Mouse (Mus musculus): ENCODE data around the gene Asap2.
"Not testable (repeated sequence)": the region's sequence is repeated elsewhere in the genome, so short reads cannot be mapped to it uniquely, and the experiment has no call there.

Asap2 gene

DNA sequence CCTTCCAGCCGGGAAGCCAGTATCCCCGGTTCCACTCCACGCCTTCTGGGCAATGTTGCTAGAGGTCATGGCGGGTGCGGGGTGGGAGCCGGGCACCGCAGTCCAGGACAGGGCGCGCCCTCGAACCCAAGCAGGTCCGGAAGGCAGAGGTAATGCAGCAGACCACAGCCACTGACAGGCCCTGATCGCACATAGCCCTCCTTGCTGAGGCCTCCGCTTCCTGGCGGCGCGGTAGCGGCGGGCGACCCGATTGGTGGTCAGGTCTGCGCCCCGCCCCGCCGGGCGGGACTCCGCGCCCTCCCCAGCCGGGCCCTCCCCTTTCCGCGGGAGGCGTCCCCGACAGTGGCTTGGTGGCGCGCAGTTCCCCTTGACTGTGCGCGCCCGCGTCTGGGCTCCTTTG, at the start of gene Asap2:
Gene Asap2 (plus strand): TSS at position 328 of the 400 bp plus-strand sequence.
- DNase-seq (ENCODE audit: low read depth, low spot score), result not testable (repeated sequence)

DNA sequence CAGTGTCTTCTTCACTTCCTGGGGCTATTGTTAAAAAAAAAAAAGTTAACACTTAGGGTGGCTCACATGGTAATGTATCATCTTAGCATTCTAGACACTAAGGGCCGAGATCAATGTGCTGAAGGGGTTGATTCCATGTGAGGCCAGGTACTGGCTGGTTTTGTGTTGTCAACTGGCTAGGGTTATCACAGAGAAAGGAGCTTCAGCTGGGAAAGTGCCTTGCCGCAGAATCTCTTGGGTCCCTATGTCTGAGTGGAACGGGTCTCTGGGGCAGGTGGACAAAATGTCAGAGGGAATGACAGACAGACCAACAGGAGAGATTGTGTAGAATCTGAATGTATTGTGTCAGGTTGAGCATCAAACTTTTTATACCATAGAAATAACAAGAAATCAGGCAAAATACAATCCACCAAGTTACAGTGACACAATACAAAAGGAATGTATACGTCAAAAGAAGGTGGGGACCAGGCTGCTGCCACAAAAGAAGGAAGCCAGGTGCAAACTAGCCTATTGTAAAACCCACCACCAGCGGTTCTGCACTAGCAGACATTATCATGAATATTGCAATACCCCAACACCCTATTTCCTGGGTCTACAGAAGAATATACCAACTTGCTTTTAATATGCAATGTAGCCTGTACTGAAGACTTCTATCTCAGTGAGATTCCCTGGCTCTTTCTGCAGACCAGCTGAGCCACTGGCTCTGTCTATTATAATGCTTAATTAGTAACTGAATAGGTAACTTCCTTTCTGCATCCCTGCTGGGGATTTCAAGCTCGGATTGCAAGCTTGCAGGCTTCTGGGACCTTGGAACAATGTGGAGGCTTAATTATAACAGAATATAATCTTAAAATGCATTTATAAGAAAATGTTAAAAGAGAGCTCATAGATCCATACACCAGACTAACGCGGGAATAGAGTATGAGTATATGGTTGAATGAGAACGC, 42.9 kb upstream of the Asap2 start:
- DNase-seq (ENCODE audit: low read depth, low spot score), result not testable (repeated sequence)

DNA sequence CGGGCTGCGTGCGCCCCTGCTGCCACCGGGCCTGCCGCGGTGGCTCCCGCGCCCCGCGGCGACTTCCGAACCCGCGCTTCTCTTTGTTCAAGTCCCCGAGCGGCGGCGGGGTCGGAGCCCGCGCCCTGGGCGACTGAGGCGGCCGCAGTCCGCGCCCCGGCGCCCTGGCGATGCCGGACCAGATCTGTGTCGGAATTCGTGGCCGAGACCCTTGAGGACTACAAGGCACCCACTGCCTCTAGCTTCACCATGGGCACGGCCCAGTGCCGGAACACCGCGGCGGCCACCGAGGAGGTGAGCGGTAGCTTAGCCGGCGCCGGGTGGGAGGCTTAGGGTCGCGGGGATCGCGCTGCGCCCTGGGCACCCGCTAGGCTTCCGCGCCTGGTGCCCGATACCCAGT, 320 bp downstream of the Asap2 start:
- DNase-seq (ENCODE audit: low read depth, low spot score), result not testable (repeated sequence)

DNA sequence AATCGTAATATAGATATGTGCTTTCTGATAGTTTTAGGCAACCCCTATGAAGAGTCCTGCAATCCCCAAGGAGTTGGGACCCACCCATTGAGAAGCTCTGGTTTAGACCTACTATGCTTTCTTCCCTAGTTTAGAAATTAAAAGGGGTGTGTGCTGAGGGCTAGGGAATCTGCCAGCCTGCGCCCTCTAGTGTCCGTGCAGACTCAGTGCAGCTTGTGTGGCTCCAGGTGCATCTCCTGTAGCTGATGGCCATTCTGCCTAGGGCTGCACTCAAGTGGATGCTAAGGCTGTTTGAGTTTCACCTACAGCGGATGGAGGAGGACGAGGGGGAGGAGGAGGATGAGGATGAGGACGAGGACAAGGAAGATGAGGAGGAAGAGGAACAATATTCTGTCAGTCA, 40.6 kb downstream of the Asap2 start:
- not testable (repeated sequence) for DNase-seq (ENCODE audit: low read depth, low spot score)

DNA sequence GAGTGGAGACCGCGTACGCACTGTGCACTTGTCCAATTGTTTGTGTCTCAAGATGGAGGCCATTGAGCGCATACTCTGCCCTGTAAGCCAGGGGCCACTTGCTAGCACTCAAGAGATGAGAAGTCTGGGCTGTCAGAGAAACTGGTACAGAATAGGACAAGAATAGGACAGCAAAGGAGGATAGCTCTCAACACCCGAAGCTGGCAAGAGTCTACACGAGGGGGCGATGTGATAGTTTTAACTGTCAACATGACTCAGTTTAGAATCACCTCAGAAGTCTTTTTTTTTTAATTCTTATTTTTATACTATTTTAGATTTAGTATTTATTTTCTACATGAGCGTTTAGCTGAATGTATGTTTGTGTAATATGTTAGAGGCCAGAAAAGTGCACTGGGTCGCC, 56.5 kb downstream of the Asap2 start:
- not testable (repeated sequence) for DNase-seq (ENCODE audit: low read depth, low spot score)

DNA sequence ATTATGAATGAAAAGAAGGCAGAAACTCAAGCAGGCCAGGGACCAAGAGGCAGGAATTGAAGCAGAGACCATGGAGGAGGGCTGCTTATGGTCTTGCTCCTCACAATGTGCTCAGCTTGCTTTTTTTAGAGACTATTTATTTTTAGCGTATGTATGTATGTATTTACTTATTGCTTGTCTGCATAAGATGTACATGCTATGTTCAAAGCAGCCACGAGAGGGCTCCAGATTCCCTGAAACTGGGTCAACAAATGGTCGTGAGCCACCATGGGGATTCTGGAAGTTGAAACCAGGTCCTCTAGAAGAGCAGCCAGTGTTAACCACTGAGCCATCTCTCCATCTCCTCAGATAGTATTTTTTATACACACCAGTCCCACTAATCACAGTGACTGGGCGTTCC, 85.5 kb downstream of the Asap2 start:
- DNase-seq (ENCODE audit: low read depth, low spot score), result peak; percentile 80

DNA sequence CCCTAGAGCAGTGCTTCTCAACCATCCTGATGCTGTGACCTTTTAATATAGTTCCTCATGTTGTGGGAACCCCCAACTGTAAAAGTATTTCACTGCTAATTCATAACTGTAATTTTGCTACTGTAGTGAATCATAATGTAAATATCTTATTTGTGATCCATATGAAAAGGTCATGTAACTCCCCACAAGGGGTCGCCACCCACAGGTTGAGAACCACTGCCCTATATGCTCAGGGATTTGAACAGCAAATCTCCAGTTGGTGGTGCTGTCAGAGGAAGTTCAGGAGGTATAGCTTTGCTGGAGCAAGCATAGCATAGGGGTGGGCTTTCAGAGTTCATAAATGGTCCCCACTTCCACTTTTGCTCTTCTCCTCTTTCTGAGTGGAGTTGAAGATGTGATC, 99.9 kb downstream of the Asap2 start:
- DNase-seq (ENCODE audit: low read depth, low spot score), result peak; percentile 33

DNA sequence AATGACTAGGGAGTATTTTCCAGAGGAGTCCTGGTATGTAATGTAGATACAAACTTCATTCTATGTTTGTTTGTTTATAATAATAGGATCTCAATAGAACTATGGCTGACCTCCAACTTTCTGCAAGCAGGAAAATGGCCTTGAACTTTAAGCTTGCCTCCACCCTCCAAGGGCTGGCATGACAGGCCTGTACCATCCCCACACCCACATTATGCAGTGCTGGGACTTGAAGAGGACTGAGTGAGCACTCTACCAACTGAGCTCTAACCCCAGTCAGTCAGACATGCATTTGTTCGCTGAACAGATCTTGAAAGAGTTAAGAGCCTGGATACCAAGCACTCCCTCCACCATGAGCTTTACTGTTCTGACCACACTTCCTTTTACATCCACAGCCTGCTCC, 102.2 kb downstream of the Asap2 start:
- not testable (repeated sequence) for DNase-seq (ENCODE audit: low read depth, low spot score)

DNA sequence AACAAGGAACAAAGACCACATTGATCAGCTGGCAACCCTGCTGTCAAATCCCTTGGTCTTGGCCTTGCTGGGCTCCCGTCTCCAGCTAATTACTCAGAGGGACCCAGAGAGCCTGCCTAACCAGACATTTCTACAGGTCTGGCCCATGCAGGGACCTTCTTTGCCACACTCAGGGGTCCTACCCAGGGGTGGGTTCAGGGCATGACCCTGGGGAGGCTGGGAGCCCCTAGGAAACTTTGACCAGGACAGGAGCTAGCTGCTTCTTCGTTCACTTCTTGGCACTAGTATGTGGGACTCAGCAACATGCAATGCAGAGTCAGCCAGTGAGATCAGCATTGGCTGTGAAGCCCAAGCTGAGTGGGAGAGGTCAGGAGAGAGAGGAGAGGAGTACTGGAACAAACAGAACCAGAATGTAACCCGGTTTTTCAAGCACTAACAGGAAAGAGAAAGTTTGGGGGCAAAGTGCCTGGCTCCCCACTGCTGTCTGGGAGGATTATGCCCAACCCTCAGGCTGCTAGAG, 107.6 kb downstream of the Asap2 start:
- not testable (repeated sequence) for DNase-seq (ENCODE audit: low read depth, low spot score)

DNA sequence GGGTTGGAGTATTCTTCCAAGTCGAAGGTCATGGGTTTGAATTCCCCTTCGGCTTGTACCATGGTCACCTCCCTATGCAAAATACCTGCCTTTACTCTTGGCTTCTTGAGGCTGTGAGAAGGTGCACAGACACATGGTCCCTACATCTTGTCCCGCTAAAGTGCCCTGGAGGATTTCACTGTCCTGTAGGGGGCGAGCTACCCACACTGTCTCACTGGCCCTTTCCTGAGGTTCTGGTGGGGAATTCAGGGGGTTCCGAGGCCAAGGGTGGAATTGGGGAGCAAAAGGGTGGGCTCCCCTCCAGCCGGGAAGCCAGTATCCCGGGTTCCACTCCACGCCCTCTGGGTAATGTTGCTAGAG, 120.8 kb downstream of the Asap2 start:
- peak; percentile 32 for DNase-seq (ENCODE audit: low read depth, low spot score)

DNA sequence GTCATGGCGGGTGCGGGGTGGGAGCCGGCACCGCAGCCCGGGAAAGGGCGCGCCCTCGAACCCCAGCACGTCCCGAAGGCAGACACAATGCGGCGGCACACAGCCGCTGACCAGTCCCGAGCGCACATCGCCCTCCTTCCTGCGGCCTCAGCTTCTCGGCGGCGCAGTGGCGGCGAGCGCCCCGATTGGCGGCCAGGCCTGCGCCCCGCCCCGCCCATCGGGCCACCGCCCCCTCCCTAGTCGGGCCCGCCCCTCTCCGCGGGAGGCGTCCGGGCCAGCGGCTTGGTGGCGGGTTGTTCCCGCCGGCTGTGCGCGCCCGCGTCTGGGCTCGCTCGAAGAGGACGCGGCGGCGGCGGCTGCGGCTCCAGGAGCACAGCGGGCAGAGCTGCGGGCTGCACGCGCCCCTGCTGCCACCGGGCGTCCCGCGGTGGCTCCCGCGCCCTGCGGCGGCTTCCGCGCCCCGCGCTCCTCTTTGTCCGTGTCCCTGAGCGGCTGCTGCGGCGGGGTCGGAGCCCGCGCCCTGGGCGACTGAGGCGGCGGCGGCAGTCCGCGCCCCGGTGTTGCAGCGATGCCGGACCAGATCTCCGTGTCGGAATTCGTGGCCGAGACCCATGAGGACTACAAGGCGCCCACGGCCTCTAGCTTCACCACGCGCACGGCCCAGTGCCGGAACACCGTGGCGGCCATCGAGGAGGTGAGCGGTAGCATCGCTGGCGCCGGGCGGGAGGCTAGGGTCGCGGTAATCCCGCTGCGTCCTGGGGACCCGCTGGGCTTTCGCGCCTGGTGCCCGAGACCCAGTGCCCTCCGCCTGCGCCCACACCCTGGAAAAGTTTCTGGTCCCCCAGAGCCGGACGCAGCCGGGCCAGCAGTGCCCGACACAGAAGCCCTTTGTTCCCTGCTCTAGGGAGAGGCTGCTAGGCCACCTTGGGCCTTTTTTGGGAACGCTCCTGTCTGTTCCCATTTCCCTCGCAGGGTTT, 121.5 kb downstream of the Asap2 start:
- DNase-seq (ENCODE audit: low read depth, low spot score), result peak; percentile 78

DNA sequence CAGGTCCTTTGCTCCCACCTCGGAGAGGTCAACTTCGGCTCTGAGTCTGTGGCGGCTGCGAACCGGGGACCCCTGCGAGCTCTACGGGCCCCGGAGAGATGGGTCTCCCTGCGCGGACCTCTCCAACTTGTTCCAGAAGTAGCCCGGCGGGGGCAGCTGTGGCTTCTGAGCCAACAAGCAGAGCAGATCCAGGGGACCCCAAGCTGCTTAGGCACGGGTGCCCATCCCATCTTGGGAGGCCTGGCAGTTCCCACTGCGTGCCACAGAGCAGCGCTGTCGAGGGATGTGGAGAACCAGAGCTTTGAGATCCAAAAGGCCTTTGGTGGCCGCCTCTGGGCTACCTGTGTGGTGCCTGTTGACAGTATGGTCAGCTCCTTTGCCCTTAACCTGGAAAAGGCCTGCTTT, 122.2 kb downstream of the Asap2 start:
- peak; percentile 76 for DNase-seq (ENCODE audit: low read depth, low spot score)

DNA sequence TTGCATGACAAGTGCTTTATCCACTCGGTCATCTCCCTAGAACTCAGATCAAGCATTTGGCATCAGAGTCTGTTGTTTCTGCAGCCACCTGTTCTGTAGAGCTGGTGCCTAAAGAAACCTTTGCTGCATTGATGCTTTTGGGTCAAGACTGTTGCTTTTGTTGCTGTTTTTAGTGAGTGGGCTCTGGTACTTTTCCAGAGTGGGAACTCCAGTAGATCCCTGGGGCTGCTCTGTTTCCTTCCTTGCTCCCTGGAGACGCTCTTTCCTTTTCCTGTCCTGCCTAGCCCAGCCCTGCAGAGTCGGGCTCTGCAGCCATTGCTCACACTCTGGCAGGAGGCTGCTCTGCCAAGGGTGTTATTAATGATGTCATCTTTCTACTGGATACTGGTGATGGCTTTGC, 129.2 kb downstream of the Asap2 start:
- DNase-seq (ENCODE audit: low read depth, low spot score), result no peak

DNA sequence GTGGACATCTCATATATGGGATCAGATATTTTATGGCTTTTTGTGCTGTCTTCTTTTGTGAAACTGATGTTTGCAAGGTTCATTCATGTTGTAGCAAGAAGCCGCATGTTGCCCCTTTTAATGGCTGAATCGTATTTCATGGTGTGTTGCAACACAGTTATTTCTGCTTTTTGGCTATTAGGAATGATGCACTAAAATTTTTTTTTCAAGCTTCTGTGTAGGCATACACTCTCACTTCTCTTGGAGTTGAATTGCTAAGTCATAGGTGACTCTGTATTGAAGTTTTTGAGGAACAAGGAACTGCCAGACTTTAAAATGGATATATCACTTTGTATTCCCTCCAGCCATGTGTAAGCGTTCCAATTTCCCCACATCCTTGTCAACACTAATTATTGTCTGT, 132.6 kb downstream of the Asap2 start:
- DNase-seq (ENCODE audit: low read depth, low spot score), result no peak

DNA sequence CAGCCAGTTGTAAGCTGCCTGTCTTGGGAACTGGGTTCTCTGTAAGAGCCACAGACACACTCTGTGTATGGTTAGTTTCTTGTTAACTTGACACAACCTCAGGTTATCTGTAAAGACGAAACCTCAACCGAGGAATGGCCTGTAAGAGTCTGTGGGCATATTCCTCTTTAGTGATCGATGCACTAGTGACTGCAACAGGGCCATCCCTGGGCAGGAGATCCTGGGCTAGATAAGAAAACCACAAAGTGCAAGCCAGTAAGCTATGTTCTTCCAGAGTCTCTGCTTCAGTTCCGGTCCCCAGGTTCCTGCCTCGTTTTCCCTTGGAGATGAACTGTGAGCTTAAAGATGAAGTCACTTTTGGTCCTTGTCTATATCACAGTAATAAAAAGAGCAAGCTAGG, 133.4 kb downstream of the Asap2 start:
- no peak for DNase-seq (ENCODE audit: low read depth, low spot score)

DNA sequence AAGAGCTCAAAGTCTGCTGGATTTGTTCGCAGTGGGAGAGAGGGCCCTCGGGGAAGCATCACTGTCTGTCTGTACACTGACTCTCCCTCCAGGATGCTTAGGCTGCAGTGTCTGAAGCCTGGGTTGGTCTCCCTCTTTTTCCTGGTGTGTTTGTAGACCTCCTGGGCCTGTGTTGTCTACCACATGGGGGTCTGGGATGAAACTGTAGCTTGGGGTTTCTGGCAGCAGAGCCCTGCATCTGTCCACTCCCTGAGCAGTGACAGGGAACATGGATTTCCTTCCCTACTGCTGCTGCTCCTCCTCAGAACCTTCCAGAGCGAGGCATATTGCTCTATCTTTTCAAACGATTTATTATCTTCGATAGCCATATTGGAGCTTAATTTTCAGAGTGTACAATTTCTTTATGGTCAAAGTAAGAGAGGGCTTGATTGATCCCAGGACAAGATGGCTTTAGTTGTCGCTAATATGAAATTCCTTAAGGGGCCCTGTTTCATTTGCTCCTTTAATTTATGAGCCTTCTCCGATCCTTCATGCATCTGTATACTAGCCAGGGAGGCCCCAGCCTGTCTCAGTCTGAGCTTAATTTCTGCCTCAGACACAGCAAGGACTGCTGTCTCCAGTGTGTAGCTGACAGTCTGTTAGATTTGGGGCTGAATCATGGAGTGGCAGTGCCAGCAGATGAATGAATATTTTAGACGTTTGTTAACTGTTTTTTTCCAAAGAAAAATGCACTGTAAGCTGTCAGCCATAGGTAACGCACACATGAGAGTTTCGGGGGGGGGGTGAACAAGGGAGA, 135.6 kb downstream of the Asap2 start:
- no peak for DNase-seq (ENCODE audit: low read depth, low spot score)

DNA sequence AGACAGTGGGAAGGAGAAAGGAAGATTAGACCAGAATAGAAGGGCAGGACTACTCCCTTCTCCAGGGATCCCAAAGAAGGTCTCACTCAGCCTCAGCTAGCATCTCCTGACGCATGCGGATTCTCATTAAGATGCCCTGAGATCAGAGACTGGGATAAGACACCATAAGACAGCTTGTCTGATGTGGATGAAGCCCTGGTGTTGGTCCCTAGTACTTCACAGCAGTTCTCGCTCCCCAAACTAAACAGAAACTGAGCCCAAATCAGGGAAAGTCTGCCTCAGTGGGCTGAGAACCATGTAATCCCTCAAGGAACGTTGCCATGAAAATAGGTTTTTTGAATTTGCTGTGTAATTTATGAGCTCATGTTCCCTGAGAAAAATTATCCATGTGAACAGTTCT, 136.3 kb downstream of the Asap2 start:
- no peak for DNase-seq (ENCODE audit: low read depth, low spot score)

DNA sequence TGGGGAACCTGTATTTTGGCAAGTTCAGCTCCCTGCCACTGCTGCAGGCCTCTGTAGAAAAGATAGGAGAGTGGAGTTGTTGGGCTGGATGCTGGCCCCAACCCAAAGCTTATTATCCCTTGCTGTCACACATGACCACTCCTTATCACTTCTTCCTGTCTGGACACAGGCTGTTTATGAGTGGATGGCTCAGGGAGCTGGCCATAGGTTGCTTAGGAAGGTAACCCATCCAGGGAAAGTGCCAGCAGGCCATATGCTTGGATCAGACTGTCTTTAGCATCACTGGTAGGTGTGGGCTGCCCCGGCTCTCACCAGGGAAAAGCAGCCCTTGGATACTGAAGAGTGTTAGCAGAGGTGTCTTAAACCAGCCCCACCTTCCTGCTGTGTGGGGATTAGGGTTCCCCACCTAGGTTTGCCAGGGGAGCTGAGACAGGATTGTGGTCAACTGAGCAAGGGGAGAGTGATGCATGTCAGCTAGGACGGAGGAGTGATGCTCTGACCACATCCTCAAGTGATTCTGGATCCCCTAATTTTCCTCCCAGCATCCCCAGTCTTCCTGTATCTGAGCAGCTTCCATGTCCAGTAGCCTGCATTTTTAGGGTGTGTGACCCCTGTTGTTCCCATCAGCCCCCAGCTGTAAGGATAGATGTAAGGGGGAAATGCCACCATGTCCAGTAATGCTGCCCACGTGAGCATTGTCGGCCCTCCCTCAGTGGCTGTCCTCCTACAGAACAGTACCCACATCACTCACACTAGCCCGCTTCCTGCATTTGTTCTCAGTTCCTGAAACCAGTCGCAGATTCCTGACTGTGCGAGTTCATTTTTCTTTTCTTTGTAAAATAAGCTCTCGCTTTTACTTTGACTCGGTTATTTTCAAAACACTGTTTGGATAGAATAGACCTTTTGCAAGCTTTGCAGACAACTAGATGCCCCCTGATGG, 138.9 kb downstream of the Asap2 start:
- no peak for DNase-seq (ENCODE audit: low read depth, low spot score)

DNA sequence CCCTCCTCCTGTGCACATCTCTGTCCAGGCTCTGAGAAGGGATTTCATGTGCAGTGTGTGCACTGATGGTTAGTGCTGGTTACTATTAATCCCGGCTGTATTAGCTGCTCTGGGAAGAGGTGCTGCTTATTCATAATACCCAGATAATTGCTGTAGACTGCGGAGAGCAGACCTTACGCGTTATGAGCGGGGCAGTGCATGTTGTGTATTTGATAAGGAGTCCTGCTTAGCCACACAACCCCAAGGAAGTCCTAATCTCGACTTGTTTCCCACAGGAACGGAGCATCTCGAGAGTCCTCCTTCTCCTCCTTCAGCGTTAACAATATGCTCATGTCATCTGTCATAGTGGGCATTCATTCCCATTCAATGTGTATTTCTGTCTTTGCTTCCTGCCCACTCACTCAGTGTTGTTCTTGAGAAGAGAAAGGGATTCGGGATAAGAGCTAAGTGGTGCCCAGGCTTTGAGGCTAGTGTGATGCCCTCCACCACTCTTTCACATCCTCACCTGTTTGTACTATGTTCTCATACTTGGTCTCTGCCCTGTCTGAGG, 140.1 kb downstream of the Asap2 start:
- DNase-seq (ENCODE audit: low read depth, low spot score), result no peak

DNA sequence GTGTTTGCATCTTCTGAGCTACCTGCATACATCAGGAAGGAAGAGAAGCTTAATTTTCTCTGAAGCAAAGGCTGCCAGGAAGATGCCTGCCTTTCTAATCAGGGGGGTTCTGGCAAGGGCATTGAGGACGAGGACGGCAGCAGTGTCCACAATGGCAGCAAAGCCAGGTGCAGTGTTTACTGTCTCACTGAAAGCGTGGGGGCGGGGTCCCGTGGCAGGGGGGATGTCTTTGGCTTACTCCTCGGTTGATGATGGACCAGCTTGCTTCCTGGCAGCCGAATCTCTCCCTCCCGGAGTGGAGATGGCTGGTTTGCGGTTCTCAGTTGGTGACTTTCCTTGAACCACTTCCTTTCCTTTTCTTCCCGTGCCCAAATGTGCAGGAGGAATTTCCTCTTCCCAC, 142.3 kb downstream of the Asap2 start:
- DNase-seq (ENCODE audit: low read depth, low spot score), result no peak
